In genomic region chr13:42060846-42061630, GRCm38 (mm10) we compare ENCODE assay signal across 11 mouse cellular contexts. TPM values are rescaled to one million over a fixed set of nuclear protein-coding genes. Genes with fewer than 3 reads are reported as not detected.
DNase-seq lines count a peak whose midpoint lies in the region; ATAC-seq and TF ChIP-seq lines count a peak whose summit lies in the region.
"Had no signal": no experiment of that assay in that cellular context is flagged by ENCODE, and none has a peak within 500 bp of the region (broad histone marks: within the 10 kb centered on the region; RNA-seq: fewer than 3 reads in every experiment).

No protein-coding gene starts in this region.

- 0 out of 2 replicates have a peak, but pooled peaks cover 3% of the 10 kb centered on the region for H3K4me1 ChIP-seq in kidney, postnatal 0 days (replicated peaks; ENCODE audit: insufficient read depth, low read length)

- 0 out of 2 replicates have a peak, but pooled peaks have one; percentile 49 for ATAC-seq in kidney, postnatal 0 days (replicated peaks; ENCODE audit: low FRiP score, low read depth)
- ATAC-seq in activated CD4-positive, CD25-positive, alpha-beta regulatory T cell, adult 4 months: peak; percentile 88
- ATAC-seq: Patski had no signal

- 82% methylated on average over 10 of the region's 10 CpGs for WGBS in kidney, postnatal 0 days

- no peak overlapping the region for H3K9ac ChIP-seq in kidney, postnatal 0 days (ENCODE audit: low read depth, low read length)
- H3K9ac ChIP-seq: heart, embryonic 13.5 days had no signal

- H3K27ac ChIP-seq in kidney, postnatal 0 days: no peak overlapping the region
- H3K27ac ChIP-seq: heart, embryonic 13.5 days had no signal

- H3K4me3 ChIP-seq in kidney, postnatal 0 days (replicated peaks; ENCODE audit: low read depth, low read length): no peak overlapping the region
- H3K4me3 ChIP-seq: heart, embryonic 13.5 days had no signal

- no peak for TF ChIP-seq CTCF in kidney, postnatal 0 days (IDR thresholded peaks at IDR 0.05; ENCODE audit: low read depth)

- H3K9me3 ChIP-seq in kidney, postnatal 0 days (replicated peaks; ENCODE audit: low read length): no peaks in the 10 kb centered on the region
- H3K9me3 ChIP-seq: heart, embryonic 13.5 days had no signal

- H3K27me3 ChIP-seq in kidney, postnatal 0 days (ENCODE audit: insufficient read depth, low read length): no peaks in the 10 kb centered on the region
- H3K27me3 ChIP-seq: heart, embryonic 13.5 days; Patski had no signal

- peaks cover 10% of the 10 kb centered on the region; the same call in 1 of the 2 replicates for H3K36me3 ChIP-seq in kidney, postnatal 0 days (ENCODE audit: insufficient read depth, low read length)

- H3K4me2 ChIP-seq in kidney, postnatal 0 days (ENCODE audit: low read length): no peak overlapping the region
- H3K4me2 ChIP-seq: heart, embryonic 13.5 days had no signal

- peak; percentile 21 for DNase-seq in kidney, postnatal 0 days (ENCODE audit: low spot score)
- DNase-seq in kidney, adult 9 months: no peak
- peak; percentile 39 for DNase-seq in lung, postnatal 10 days
- peak; percentile 68 for DNase-seq in thymus, postnatal 0 days (ENCODE audit: low spot score)
- DNase-seq in adrenal gland, adult 8-10 months: no peak
- no peak for DNase-seq in layer of hippocampus, postnatal 14 days (ENCODE audit: low spot score in 2 of 2)
- DNase-seq in urinary bladder, adult 18-20 months (ENCODE audit: low spot score in 2 of 2): no peak
- DNase-seq: layer of hippocampus, adult 9-11 months had no signal

RNA-seq across cellular contexts. Expression of gene Hivep1, which starts 9.2 kb away (rescaled TPM):
- 9.6 and 10.6 TPM in 2 replicates for polyA plus RNA-seq in kidney, postnatal 0 days (2015; fragmentation: Nextera tagmentation; extraction: Ambion mirVana)
- polyA plus RNA-seq in activated CD4-positive, CD25-positive, alpha-beta regulatory T cell, adult 4 months (2017; shearing (Covaris generic)): 10 to 100 TPM in 1 of 2 experiments, 1 to 10 TPM in 1; 9.0 to 16.6 TPM
- polyA plus RNA-seq in thymus, postnatal 0 days (2015; fragmentation: Nextera tagmentation; extraction: Ambion mirVana): 8.3 and 12.2 TPM in 2 replicates
- total RNA-seq in adrenal gland, adult 8-10 months (2022): 10 to 100 TPM; 24.7 to 30.9 (median 26.7) TPM
- 10 to 100 TPM; 25.6 to 27.4 TPM for total RNA-seq in layer of hippocampus, postnatal 14 days (2021)

Comparison
In these comparisons a context has a peak if more than half of its experiments do, and no peak if none do; other contexts are left out.
1. DNase-seq: peak in kidney, postnatal 0 days (single experiment), lung, postnatal 10 days (single experiment) and thymus, postnatal 0 days (single experiment); none in kidney, adult 9 months (single experiment), adrenal gland, adult 8-10 months (single experiment), layer of hippocampus, postnatal 14 days (0 of 2) and urinary bladder, adult 18-20 months (0 of 2).